Mouse (Mus musculus) lung, adult 2 months (tissue): ENCODE data around the gene Chchd2.

Experiments
- CTCF ChIP-seq: fragments of 200-500 bp; IDR thresholded peaks from 2 replicates; pipeline ENCODE4 v1.5.1; 2011; ENCODE audit warnings: mild to moderate bottlenecking, low read length, control low read depth; ENCODE audit not compliant: insufficient read depth
- POLR2A ChIP-seq: fragments of 200-500 bp; IDR thresholded peaks from 2 replicates; pipeline ENCODE4 v1.6.1; 2011; ENCODE audit warnings: low read depth, mild to moderate bottlenecking, control low read depth, low read length, borderline replicate concordance; ENCODE audit errors: extremely low read depth

DNA sequence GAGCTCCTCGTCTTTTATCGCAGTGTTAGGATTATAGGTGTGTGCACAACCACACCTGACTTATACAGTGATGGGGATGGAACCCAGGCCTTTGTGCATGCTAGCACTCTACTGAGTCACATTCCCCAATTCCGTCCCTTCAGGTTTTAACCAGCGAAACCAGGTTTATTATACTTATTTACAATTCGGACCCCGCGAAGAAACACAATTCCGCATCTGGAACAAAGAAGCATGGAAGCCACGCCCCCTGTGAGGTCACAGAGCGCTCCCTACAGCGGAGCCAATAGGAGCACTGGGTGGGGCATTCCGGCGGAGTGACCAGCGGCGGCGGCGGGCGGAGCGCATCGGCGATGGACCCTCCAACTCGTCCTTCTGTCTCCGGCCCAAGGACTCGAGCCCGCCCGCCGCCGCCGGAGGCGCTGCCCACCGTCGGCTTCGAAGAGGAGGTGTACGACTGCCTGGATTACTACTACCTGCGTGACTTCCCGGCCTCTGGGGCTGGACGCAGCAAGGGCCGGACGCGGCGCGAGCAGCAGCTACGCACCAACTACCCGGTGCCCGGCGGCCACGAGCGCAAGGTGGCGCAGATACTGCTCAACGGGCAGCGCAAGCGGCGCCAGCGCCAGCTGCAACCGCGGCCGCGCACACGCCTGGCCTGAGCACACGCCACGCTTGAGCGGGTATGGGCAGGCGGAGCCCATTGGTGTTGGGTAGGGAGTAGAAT, 21.1 kb upstream of the Chchd2 start, which contains the start of gene Nupr1l:
- TF ChIP-seq POLR2A (peak; percentile 68; the same call in 1 of the 2 replicates), CTCF (no peak)
